Mouse (Mus musculus) heart, embryonic 10.5 days (tissue): Measurements from ENCODE around the gene Stmn1. TPM values are rescaled to one million over a fixed set of nuclear protein-coding genes. Genes with fewer than 3 reads are reported as not detected.

Source experiments
- DNase-seq: peaks from one replicate; pipeline ENCODE4 v3.0.0-alpha.2; 2017; ENCODE audit warnings: low spot score
- H3K27ac ChIP-seq: fragments of 300-500 bp; sonication (generic); 2 replicates; pipeline ENCODE4 v1.5.1; 2016; ENCODE audit warnings: mild to moderate bottlenecking
- H3K27me3 ChIP-seq: fragments of 300-500 bp; sonication (generic); 2 replicates; pipeline ENCODE4 v1.6.1; 2016; ENCODE audit warnings: mild to moderate bottlenecking; ENCODE audit not compliant: poor library complexity, insufficient read depth, severe bottlenecking
- H3K36me3 ChIP-seq: fragments of 300-500 bp; sonication (generic); 2 replicates; pipeline ENCODE4 v1.6.1; 2016; ENCODE audit warnings: mild to moderate bottlenecking, moderate library complexity
- H3K4me1 ChIP-seq: fragments of 300-500 bp; sonication (generic); 2 replicates; pipeline ENCODE4 v1.6.1; 2016; ENCODE audit warnings: mild to moderate bottlenecking
- H3K4me3 ChIP-seq: fragments of 300-500 bp; sonication (generic); 2 replicates; pipeline ENCODE4 v1.5.1; 2016; ENCODE audit warnings: mild to moderate bottlenecking, moderate library complexity
- H3K9me3 ChIP-seq: fragments of 300-500 bp; sonication (generic); 2 replicates; pipeline ENCODE4 v1.6.1; 2016; ENCODE audit warnings: mild to moderate bottlenecking, moderate library complexity
- WGBS: fragments of 180-500 bp; shearing (Covaris S2); methylation state at CpG from one replicate; pipeline ENCODE4 v1.1.7; 2016; 5-methylcytosine and 5-hydroxymethylcytosine counted together
- microRNA-seq: library from miRNA; unstranded; fragments of <30 nt; microRNA quantifications from one replicate; pipeline ENCODE4, GENCODE M21; 2017
- polyA plus RNA-seq: library from polyadenylated mRNA; unstranded; fragments of >200 nt; fragmentation: Nextera tagmentation; extraction: Ambion mirVana; gene quantifications from 2 replicates; pipeline ENCODE4 v1.2.1, GENCODE M21; 2016

Stmn1 gene
- polyA plus RNA-seq, 1 experiment from 2014 or later: 1,170 TPM

GRCm38 (mm10) chr4:134512798-134513197 is 44.7 kb downstream of the Stmn1 start:
- no peaks in the 10 kb centered on the region for H3K27me3 ChIP-seq
- peak overlapping the region; percentile 46 for H3K4me3 ChIP-seq
- no peaks in the 10 kb centered on the region for H3K9me3 ChIP-seq
- H3K27ac ChIP-seq: peak overlapping the region; percentile 78
- peak; percentile 94 for DNase-seq
- H3K4me1 ChIP-seq: peaks cover 56% of the 10 kb centered on the region
- 16% methylated on average over 15 of the region's 15 CpGs for WGBS
- H3K36me3 ChIP-seq: peaks cover 2% of the 10 kb centered on the region

- no peaks in the 10 kb centered on the region for H3K36me3 ChIP-seq
- DNase-seq: no peak
- H3K27ac ChIP-seq: no peak overlapping the region
- H3K9me3 ChIP-seq: no peaks in the 10 kb centered on the region
- peaks cover 60% of the 10 kb centered on the region for H3K4me1 ChIP-seq
- 75% methylated on average over 11 of the region's 11 CpGs for WGBS
- no peaks in the 10 kb centered on the region for H3K27me3 ChIP-seq
- no peak overlapping the region for H3K4me3 ChIP-seq
Measured at GRCm38 (mm10) chr4:134514309-134514930, 46.3 kb downstream of the Stmn1 start.

DNA sequence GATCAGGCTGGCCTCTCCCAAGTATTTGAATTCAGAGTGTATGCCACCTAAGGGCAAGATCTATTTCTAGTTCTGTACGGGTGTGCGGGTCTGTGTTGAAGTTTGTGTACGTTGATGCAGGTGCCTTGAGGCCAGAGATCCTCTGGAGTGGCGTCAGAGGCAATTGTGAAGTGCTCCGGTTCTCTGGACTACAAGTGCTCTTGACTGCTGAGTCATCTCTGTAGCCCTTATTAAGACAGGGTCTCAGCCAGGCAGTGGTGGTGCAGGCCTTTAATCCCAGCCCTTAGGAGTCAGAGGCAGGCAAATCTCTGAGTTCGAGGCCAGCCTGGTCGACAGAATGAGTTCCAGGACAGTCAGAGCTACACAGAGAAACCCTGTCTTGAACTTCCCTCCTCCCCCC is 47.5 kb downstream of the Stmn1 start:
- H3K27ac ChIP-seq: peak overlapping the region; percentile 66

GRCm38 (mm10) chr4:134516981-134517380 is 48.9 kb downstream of the Stmn1 start:
- Histone ChIP-seq H3K27me3 (no peaks in the 10 kb centered on the region), H3K4me1 (peaks cover 52% of the 10 kb centered on the region), H3K27ac (peak overlapping the region; percentile 93), H3K4me3 (peak overlapping the region; percentile 45), H3K9me3 (no peaks in the 10 kb centered on the region), H3K36me3 (peaks cover 19% of the 10 kb centered on the region)
- 35% methylated on average over 8 of the region's 8 CpGs for WGBS
- peak; percentile 86 for DNase-seq

More for the DNA sequence above, 47.5 kb downstream of the Stmn1 start:
- peaks cover 57% of the 10 kb centered on the region for H3K4me1 ChIP-seq
- DNase-seq: peak; percentile 74
- 51% methylated on average over 7 of the region's 7 CpGs for WGBS
- no peaks in the 10 kb centered on the region for H3K27me3 ChIP-seq
- peaks cover 6% of the 10 kb centered on the region for H3K36me3 ChIP-seq
- H3K4me3 ChIP-seq: no peak overlapping the region
- H3K9me3 ChIP-seq: no peaks in the 10 kb centered on the region

- Histone ChIP-seq H3K4me3 (peak overlapping the region; percentile 45; the same call in 1 of the 2 replicates), H3K27me3 (no peaks in the 10 kb centered on the region), H3K4me1 (peaks cover 49% of the 10 kb centered on the region), H3K27ac (peak overlapping the region; percentile 93), H3K36me3 (peaks cover 23% of the 10 kb centered on the region), H3K9me3 (no peaks in the 10 kb centered on the region)
- 70% methylated on average over 10 of the region's 10 CpGs for WGBS
- no peak for DNase-seq
Measured at GRCm38 (mm10) chr4:134517719-134518118, 49.6 kb downstream of the Stmn1 start.

DNA sequence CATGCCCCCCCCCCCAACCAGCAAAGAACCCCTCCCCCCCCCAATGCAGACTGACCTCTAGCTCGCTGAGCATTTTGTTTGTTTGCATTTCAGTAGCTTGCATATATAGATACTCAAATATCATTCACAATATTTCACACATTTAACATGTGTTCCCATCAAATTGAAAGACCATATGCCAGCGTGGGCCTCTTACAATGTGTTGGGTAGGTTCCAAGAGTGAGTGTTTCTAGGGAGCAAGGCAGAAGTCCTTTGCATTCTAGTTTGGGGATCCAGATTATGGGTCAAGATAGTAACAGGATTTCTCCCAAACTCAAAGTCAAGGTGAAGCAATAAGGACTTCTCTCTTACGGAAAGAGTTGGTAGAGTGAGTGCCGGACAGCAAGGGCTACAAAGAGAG is 50.4 kb downstream of the Stmn1 start:
- H3K36me3 ChIP-seq: peaks cover 31% of the 10 kb centered on the region

GRCm38 (mm10) chr4:134519281-134519680 is 51.2 kb downstream of the Stmn1 start:
- peaks cover 38% of the 10 kb centered on the region for H3K4me1 ChIP-seq

More for the DNA sequence above, 50.4 kb downstream of the Stmn1 start:
- Histone ChIP-seq H3K27me3 (no peaks in the 10 kb centered on the region), H3K9me3 (no peaks in the 10 kb centered on the region), H3K27ac (0 out of 2 replicates have a peak overlapping the region, but pooled peaks have one; percentile 93), H3K4me1 (peaks cover 44% of the 10 kb centered on the region), H3K4me3 (no peak overlapping the region)
- WGBS: 93% methylated on average over 4 of the region's 4 CpGs
- DNase-seq: no peak

More at GRCm38 (mm10) chr4:134519281-134519680, 51.2 kb downstream of the Stmn1 start:
- H3K9me3 ChIP-seq: no peaks in the 10 kb centered on the region
- peaks cover 38% of the 10 kb centered on the region for H3K36me3 ChIP-seq
- H3K27me3 ChIP-seq: no peaks in the 10 kb centered on the region
- DNase-seq: no peak
- no peak overlapping the region for H3K27ac ChIP-seq
- H3K4me3 ChIP-seq: no peak overlapping the region

Small RNA genes lying within 50 kb of the gene (microRNA-seq; reads per million reads assigned to microRNA genes)
- gene Gm23634: 1.0 reads per million

Other genes with a start within 250 kb of the Stmn1 start
- not detected in 2 replicates for gene Catsper4, start 240.9 kb upstream of the Stmn1 start, polyA plus RNA-seq
- 1.2 TPM in 2 replicates for gene Cnksr1, start 229.9 kb upstream of the Stmn1 start, polyA plus RNA-seq
- gene E130218I03Rik, start 224.7 kb upstream of the Stmn1 start, polyA plus RNA-seq: 0.19 and 0.28 TPM in 2 replicates
- gene Zfp593, start 222.7 kb upstream of the Stmn1 start, polyA plus RNA-seq: 13.3 and 15.3 TPM in 2 replicates
- not detected in 2 replicates for gene Gm30191, start 221.4 kb upstream of the Stmn1 start, polyA plus RNA-seq
- 6.3 and 8.8 TPM in 2 replicates for gene Grrp1, start 214.2 kb upstream of the Stmn1 start, polyA plus RNA-seq
- 15.8 and 18.2 TPM in 2 replicates for gene Pdik1l, start 180.4 kb upstream of the Stmn1 start, polyA plus RNA-seq
- gene Trim63, start 153.2 kb upstream of the Stmn1 start, polyA plus RNA-seq: 47.5 and 77.0 TPM in 2 replicates
- 0.09 and 0.36 TPM in 2 replicates for gene Slc30a2, start 125.1 kb upstream of the Stmn1 start, polyA plus RNA-seq
- gene Extl1, start 84.5 kb upstream of the Stmn1 start, polyA plus RNA-seq: 1.9 and 2.8 TPM in 2 replicates
- gene Pafah2, start 72.0 kb upstream of the Stmn1 start, polyA plus RNA-seq: 8.0 and 9.6 TPM in 2 replicates
- 7.8 and 14.5 TPM in 2 replicates for gene Paqr7, start 28.4 kb downstream of the Stmn1 start, polyA plus RNA-seq
- 16.1 and 17.2 TPM in 2 replicates for gene Aunip, start 42.7 kb downstream of the Stmn1 start, polyA plus RNA-seq
- gene Mtfr1l, start 67.1 kb downstream of the Stmn1 start, polyA plus RNA-seq: 155 and 166 TPM in 2 replicates
- gene Selenon, start 83.8 kb downstream of the Stmn1 start, polyA plus RNA-seq: 8.0 and 9.0 TPM in 2 replicates
- gene Man1c1, start 236.0 kb downstream of the Stmn1 start, polyA plus RNA-seq: 8.3 and 8.6 TPM in 2 replicates